Mouse (Mus musculus): ENCODE data around the gene Arhgap31.

The Arhgap31 gene

DNA sequence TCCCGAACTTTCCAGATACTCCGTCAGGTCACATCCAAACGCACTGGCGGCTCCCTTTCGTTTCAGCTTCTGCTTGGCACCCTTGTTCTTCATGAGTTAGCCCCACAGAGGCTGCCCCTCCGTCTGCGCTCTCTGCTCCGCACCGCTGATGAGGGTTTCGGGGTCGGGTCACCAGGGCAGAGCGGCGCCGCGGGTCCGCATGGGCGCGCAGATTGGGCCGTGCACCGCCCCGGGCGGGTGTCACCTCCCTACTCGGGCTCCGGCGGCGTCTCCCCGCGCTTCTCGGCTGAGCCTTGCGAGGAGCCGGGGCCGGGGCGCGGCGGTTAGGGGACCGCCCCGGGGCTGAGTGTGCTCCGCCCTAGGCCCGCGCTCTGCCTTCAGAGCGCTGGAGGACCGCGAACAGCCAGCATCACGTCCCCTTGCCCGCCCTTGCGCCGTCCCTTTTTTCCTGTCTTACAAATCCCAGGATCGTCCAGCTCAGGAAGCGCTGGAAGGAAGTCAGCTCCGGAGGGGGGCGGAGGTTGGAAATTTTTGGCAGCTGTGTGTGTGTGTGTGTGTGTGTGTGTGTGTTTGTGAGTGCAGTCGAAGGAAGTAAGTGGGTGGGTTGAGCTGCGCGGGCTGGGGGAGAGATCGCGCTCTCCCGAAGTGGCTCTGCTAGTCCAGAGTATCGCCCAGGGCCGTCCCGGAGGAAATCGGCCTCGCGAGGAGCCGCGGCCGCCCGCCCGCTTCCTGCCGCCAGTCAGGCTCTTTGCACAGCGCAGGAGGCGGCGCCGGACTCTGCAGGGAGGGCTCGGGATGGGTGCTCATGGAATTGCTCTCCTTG, at the start of gene Arhgap31:
Gene Arhgap31 (minus strand): TSS at position 694 of the 823 bp plus-strand sequence.
- DNase-seq (ENCODE audit: low spot score in 2 of 2): peak; percentile 49 to 64

DNA sequence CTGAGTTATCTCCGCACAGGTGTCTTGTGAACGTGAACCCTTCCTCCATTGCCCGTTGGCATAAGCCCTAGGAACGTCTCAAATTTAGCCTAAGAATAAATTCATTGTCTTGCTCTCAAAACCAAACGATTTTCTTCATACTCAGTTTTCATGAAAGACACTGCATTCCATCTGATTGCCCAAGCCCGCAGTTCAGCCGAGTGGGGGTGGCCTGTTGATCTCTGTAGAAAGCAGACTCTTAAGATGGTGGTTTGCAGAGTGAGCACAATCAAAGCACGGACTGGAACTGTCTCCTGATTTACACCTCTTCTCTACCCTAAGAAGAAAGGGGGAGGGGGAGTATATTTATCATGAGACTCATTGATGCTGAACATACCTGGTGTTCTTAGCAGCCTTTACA, 49.3 kb upstream of the Arhgap31 start:
- no peak for DNase-seq (ENCODE audit: low spot score in 2 of 2)

DNA sequence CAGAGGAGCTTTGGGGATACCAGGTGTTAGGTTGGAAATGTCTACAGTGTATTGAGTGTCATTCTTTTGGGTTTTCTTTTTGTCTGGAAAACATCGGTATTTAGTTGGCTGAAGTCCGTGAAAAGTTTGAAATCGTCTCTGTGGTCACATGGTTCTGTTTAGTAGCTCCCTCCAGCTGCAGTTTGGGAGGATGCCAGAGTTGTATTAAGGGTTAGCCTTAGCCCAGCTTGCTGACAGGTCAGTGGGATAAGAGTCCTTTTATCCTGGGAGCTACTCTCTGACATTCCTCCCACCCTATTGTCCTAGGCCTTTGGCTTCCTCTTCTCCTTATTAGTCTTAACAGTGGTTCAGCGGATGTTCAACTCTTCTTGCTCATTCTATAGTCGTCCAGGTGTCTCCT, 48.9 kb upstream of the Arhgap31 start:
- no peak for DNase-seq (ENCODE audit: low spot score in 2 of 2)

DNA sequence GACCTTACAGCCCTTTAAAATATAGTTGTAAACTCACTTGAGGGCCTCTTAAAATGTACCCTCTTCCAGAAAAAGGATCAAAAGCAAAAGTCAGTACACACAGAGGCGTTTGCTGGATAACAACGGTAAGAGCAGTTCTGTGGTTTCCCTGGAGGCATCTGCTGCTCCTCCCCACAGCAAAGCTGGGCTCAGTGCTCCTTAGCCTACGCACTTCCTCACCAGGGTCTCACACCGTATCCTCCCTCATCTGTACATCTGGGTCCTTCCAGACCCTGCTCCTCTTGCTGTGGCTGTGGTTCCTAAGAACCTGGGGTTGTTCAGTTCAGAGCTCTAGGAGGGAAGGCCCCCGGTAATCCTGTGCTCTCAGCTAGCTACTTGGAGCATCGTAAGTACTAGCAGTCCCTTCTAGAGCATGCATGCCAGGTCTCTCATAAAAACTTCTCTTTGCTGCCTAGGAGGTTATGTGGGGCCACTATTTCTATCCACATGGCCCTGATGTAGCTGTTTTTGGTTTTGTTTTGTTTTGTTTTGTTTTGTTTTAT, 47.8 kb upstream of the Arhgap31 start:
- DNase-seq (ENCODE audit: low spot score in 2 of 2): no peak

DNA sequence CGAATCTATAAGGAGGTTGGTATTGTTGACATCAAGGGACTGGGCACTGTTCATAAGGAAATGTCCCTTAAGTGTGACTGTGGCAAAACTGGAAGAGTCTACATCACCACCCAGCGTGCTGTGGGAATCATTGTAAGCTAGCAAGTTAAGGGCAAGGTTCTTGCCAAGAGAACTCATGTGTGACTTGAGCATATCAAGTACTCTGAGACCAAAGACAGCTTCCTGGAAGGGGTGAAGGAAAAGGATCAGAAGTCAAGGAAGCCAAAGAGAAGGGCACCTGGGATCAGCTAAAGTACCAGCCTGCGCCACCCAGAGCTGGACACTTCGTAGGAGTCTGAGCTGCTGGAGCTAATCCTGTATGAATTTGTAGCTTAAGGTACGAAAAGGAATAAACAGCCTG, 47.2 kb upstream of the Arhgap31 start:
- DNase-seq (ENCODE audit: low spot score in 2 of 2): no peak

DNA sequence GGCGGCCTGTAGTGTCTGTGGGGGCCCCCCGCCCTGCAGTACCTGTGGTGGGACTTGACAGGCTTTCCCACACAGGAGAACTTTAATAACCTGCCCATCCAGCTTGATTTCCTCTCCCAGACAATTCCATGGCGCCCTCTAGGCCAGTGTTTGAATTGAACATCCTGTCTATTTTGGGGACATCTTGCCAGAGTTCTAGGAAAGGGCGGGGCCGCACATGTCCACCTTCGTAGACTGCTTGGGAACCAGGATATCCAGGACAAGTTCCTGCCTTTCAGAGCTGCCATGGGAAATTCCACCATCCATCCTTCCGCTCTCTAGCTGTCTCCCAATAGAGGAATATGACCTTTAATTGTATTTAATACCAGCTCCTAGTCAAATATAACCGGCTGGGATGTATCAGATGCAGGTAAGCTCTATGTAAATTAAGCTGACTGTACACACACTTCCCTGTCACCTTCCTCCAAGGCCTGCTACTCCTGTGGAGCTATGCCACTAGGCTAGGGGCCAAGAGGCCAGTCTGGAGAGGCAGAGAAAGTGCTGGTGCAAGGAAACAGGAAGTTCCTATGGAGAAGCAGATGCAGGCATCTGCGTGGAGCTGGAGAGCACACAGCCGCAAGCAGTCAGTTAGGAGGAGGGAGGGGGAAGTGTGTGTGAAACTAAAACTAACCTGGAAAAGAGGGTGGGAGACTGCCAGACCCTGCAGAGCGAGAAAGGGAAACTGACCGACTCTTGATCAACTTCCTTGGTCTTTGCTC, 45.2 kb upstream of the Arhgap31 start:
- DNase-seq (ENCODE audit: low spot score in 2 of 2): no peak

DNA sequence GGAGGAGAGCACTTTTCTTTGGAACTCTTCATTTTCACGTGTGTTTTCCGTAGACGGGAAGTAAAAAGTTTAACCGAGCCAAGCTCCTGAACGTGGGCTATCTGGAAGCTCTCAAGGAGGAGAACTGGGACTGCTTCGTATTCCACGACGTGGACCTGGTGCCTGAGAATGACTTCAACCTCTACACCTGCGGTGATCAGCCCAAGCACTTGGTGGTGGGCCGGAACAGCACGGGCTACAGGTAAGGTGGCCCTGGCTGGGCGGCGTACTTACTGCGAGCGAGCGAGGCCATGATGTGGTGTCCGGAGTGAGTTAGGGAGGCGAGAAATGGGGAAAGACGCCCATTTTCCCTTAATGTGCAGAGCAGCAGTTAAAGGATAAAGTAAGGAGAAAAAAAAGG, 44.6 kb upstream of the Arhgap31 start:
- no peak for DNase-seq (ENCODE audit: low spot score in 2 of 2)

DNA sequence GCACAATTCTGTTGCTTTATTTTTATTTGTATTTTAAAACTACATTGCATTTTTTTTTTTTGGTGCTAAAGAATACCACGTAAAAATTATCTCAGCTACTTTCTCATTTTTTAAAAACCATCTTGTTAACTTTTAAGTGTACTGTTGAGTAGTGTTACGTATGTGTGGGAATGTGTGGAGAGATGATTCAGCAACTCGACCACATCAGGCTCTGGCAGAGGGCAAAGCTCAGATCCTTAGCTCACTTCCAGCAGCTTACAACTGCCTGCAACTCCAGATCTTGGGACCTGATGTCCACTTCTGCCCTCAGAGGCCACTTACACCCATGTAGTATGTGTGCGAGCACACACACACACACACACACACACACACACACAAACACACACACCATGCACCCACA, 43.5 kb upstream of the Arhgap31 start:
- no peak for DNase-seq (ENCODE audit: low spot score in 2 of 2)

DNA sequence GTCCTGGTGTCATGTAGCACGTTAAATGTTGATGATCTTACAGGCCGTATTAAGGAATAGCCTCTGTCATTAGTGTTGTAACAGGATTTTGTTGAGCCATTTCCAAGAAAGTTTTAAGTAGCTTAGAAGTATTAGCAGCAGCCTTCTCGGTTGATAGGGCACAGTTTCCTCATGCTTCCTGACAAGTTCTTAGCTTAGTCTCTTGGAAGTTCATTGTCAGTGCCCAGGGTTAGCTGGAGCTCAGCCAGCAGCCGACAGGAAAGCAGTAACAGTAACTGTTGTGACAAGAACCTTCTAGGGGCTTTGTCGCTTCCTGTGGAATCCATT, 43.1 kb upstream of the Arhgap31 start:
- DNase-seq (ENCODE audit: low spot score in 2 of 2): no peak

DNA sequence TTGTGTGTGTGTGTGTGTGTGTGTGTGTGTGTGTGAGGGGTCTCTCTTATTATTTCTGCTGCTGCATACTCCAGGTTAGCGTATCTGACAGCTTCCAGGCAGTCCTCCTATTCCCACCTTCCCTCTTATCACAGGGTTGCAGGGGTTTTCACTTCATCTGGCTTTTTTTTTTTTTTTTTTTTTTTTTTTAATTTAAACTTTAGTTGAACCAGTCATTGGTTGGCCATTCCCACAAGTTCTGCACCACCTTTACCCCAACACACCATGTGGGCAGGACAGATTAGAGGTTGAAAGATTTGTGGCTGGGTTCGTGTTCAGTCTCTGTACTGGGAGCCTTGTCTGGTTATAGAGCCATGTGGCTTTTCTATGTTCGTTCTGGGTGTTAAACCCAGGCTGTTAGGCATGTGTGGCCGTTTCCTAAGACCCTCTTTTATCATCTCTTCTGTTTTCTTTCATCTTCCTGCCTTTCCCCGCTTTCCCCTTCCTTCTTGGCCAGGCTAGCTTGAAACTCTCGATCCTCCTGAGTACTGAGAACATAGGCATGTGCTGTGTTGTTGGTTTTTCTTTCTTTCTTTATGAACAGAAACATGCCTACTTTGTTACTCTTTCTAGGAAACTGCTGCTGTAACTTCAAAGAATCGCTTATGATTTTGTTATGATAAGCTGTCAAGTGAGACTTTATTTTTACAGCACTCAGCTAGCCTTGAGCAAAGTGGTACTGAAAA, 42.5 kb upstream of the Arhgap31 start:
- no peak for DNase-seq (ENCODE audit: low spot score in 2 of 2)

DNA sequence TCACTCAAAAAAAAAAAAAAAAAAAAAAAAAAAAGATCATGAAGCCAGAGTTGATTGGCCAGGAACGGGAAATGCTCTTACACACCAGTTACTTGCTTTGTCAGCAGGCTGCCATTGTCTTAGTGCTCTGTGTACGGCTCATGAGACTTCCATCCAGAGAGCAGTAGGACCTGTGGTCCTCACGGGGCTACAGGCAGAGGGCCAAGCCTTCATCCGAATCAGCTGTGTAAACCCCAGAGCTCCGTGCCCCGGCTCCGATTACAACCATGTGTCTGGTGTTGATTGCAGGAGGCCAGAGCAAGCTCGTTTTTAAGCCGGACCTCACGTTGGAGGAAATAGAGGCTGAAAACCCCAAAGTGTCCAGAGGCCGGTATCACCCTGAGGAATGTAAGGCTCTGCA, 40.6 kb upstream of the Arhgap31 start:
- DNase-seq (ENCODE audit: low spot score in 2 of 2): no peak

DNA sequence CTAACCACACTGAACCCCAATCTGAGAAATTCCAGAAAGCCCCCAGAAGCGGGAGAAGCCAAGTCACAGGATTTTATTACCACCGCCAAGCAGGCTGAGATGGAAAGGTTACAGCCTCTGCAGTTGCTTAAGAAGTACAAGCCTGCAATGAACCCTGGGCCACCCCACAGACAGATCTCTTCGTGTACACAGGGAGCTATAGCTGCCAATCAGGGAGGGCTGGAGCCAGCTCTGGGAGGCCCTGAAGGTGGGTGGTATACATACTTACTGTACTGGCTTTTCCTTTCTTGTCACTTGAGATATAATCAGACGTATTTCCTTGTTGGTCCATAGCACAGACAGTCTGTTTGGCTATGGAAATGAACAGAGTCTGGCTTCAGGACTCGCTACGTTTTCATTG, 37.7 kb upstream of the Arhgap31 start:
- DNase-seq (ENCODE audit: low spot score in 2 of 2): no peak

DNA sequence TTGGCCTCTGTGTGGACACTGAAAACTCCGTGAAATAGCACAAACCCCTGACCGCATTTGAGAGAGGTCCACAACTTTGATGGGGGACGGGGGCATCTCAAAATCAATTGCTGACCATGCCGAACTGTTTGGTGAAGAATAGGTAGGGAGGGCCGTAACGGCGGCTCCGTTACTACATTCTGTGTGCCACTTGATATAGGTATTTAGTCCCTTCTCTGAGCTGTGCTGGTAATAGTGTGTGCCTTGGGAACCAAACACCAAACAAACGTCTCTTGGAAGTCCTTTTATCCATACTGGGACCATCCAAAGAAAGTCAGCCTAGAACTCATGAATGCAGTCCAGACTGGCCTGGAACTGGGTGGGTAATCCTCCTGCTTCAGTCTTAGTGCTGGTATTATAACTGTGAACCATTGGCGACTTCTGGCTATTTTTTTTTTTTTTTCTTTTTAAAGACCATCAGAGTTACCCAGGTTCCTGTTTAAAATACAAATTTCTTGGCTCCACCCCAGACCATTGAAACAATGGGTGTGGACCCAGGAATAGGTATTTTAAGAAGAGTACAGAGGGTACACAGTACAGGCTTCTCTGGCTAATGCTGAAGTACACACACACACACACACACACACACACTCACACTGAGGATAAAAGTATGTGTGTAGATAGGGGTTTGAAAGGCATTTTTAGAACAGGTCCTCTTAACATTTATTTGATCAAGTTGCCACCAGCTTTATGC, 31.0 kb upstream of the Arhgap31 start:
- DNase-seq (ENCODE audit: low spot score in 2 of 2): no peak

DNA sequence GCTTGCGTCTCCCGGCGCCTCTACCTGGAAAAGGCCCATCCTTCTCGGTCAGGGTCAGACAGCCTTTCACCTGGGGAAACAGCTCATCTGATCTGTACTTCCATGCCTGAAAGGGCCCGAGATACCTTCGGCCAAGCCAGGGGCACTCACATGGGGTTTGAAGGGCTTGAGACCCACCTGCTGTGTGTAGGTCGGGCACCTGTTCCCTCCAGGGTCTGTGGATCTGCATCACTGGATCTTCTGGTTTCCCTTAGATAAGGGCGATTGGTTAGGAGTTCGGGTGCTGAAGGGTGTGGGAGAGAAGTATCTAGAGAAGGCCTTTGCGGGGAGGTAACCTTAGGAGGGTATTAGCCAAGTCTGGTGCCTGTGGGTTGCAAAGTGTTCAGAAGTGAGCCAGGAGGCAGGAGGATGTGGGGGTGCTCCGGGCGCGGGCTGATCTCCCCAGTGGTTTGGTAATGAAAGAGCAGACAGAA, 29.6 kb upstream of the Arhgap31 start:
- DNase-seq (ENCODE audit: low spot score in 2 of 2): peak in 1 of 2 experiments; percentile 31

DNA sequence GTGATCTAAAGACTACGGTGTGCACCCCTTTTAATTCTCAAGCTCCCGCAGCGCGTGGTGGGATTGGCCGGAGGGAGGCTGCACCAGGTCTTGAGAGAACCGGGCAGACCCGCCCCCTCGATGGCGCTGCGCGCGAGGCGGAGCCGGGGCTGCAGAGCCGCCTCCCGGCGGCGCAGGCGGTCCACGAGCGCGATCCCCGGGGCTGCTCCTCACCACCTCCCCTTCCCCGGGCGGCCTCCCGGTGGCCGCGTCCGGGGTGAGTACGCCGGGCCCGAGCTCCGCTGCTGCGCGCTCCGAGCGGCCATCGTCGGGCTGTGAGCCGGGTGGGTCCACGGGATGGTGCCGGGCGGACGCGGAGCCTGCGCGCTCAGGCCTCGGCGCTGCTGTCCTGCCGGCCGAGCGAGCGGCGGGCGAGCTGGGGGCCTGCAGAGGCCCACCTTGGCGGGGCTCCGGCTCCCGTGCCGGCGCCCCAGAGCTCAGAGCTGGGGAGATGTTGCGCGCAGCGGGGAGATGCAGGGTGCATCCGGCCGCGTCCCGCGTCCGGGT, 29.1 kb upstream of the Arhgap31 start, which contains the start of gene B4galt4:
Gene B4galt4 (plus strand): TSS at position 152 of the 546 bp plus-strand sequence.
- peak; percentile 68 to 78 for DNase-seq (ENCODE audit: low spot score in 2 of 2)

DNA sequence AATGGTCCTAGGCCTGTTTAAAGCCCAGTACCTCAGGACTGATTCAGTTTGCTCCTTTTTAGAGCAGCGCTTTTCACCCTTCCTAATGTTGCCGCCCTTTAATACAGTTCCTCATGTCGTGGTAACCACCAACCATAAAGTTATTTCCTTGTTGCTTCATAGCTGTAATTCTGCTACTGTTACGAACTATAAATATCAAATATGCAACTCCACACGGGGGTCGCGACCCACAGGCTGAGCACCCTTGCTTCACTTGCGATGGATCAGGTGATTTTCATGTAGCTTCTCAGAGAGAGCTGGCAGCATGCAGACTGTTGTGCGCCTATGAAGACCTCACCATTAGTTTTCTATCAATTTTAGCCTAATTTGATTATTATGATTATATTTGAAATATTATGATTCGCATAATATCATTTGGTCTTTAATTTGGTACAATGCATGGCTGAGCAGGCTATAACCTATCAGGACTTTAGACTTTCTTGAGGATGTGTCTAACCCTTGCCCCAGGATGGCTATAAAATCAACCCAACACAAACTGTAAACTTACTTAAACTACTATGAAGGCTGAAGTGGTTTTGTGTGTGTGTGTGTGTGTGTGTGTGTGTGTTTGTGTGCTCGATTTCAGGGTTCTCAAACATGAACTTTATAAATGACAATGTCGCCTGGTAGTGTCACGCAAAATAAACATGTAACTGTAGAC, 28.3 kb upstream of the Arhgap31 start:
- no peak for DNase-seq (ENCODE audit: low spot score in 2 of 2)

DNA sequence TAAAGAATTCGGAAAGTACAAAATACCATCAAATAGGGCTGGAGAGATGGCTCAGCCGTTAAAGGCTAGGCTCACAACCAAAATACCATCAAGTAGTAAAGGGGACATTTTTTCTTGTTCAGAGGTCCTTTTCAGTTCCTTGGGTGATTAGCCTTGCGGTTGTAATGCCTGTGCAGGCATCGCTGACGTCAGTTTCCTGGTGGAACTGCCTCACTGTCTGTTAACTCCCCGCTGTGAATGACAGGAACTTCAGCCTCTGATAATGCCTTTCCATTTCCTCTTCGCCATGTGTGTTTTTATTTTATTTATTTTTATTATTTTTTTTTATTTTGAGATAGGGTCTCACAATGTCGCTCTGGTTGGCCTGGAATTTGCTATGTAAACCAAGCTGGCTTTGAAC, 17.8 kb upstream of the Arhgap31 start:
- no peak for DNase-seq (ENCODE audit: low spot score in 2 of 2)

DNA sequence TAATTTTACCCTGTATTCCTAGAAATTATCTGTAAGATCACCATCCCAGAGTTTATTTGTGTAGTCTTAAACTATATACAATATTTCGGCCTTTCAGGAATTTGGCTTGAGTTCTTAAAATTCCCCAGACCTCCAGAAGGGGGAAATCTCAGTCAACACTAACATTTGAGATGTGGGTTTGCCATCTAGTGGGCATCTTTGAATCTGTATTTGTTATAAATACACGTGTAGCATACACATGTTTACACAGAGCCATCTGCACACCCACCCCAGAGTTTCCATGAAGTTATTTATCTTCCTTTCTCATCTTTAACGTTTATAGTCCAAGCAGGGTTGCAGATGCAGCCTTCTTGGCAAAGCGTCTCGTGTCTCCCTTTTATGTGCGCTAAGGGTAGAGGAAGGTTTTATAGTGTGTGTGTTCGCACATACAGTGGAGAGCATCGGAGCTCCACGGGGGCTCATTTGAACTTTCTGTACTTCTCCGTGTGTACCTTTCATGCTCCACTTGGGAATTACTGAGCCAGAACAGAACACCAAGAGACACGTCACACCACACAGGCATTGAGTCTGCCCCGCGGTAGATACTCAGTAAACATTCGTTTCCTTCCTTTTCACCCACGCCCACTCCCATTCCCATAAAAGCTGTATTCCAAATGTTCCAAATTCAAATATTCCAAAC, 16.7 kb upstream of the Arhgap31 start:
- no peak for DNase-seq (ENCODE audit: low spot score in 2 of 2)

DNA sequence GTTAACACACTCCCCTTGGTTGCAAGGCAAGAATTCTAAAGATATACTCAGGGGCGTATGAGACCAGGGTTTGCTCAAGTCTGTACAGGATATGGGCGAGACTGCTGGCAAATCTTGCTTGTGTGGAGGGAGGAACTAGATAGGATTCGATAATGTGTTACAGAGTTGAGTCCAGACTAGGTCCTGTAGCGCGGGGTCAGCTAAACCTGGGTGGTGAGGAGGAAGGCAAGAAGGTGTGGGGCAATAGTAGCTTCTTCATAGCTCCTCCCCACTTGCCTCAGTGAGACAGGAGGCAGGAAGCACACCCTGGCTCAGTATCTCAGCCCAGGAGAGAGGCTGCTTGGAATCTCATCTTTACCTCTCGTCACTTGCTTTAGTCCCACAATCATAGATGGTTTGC, 16.1 kb upstream of the Arhgap31 start:
- DNase-seq (ENCODE audit: low spot score in 2 of 2): no peak

DNA sequence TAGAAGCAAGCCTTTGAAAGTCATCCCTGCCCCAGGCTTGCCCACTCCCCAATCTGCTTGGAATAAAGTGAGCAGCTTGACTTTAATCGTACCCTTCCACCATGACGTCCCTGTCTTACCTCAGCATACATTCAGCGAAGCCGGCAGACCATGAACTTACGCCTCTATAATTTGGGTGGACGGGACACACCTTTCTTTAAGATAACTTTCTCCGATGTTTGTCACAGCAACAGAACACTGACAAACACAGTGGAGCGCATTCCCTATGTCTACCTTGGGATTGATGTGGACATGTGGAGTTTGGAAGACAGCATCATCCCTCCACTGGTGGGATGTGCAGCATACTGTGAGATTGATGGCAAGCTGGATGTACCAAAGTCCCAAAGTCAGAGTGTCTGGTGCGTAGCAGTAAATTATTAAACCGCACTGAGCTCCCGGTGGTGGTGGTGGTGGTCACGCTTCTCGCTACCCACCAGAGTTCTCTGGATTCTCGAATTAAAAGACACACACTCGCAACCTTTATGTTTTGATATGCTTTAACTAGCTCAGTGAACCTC, 15.6 kb upstream of the Arhgap31 start:
- no peak for DNase-seq (ENCODE audit: low spot score in 2 of 2)

Measured in frontal cortex, postnatal 14 days (tissue).